Mouse (Mus musculus) midbrain, embryonic 13.5 days (tissue): Measurements from ENCODE around the gene Dis3l2. TPM values are rescaled to one million over a fixed set of nuclear protein-coding genes. Genes with fewer than 3 reads are reported as not detected.

Source experiments
- ATAC-seq: fragments of 200-750 bp; cut with Nextera tagmentation; 2 replicates; pipeline ENCODE4 v1.8.0; 2017; ENCODE audit warnings: mild to moderate bottlenecking, moderate TSS enrichment, moderate library complexity
- H3K27ac ChIP-seq: fragments of 300-500 bp; sonication (generic); 2 replicates; pipeline ENCODE4 v1.5.1; 2015; ENCODE audit warnings: inconsistent platforms, mild to moderate bottlenecking, moderate library complexity
- H3K27me3 ChIP-seq: fragments of 300-500 bp; sonication (generic); 2 replicates; pipeline ENCODE4 v1.6.1; 2015; ENCODE audit warnings: mild to moderate bottlenecking, inconsistent platforms
- H3K36me3 ChIP-seq: fragments of 300-500 bp; sonication (generic); 2 replicates; pipeline ENCODE4 v1.6.1; 2015; ENCODE audit warnings: mild to moderate bottlenecking, inconsistent platforms
- H3K4me1 ChIP-seq: fragments of 300-500 bp; sonication (generic); replicated peaks from 2 replicates; pipeline ENCODE4 v1.6.1; 2015; ENCODE audit warnings: inconsistent platforms
- H3K4me2 ChIP-seq: fragments of 300-500 bp; sonication (generic); replicated peaks from 2 replicates; pipeline ENCODE4 v1.6.1; 2015; ENCODE audit warnings: moderate library complexity, mild to moderate bottlenecking, inconsistent platforms
- H3K4me3 ChIP-seq: fragments of 300-500 bp; sonication (generic); replicated peaks from 2 replicates; pipeline ENCODE4 v1.5.1; 2015; ENCODE audit warnings: mild to moderate bottlenecking, inconsistent platforms
- H3K9ac ChIP-seq: fragments of 300-500 bp; sonication (generic); replicated peaks from 2 replicates; pipeline ENCODE4 v1.6.1; 2015; ENCODE audit warnings: mild to moderate bottlenecking, inconsistent platforms
- H3K9me3 ChIP-seq: fragments of 300-500 bp; sonication (generic); 2 replicates; pipeline ENCODE4 v1.6.1; 2016; ENCODE audit warnings: mild to moderate bottlenecking, inconsistent platforms
- WGBS: fragments of 180-500 bp; shearing (Covaris S2); methylation state at CpG from one replicate; pipeline ENCODE4 v1.1.7; 2015; 5-methylcytosine and 5-hydroxymethylcytosine counted together
- polyA plus RNA-seq: library from polyadenylated mRNA; unstranded; fragments of >200 nt; fragmentation: Nextera tagmentation; extraction: Ambion mirVana; gene quantifications from 2 replicates; pipeline ENCODE4 v1.2.1, GENCODE M21; 2015

The Dis3l2 gene
- polyA plus RNA-seq, 1 experiment from 2014 or later, result 43.2 TPM

DNA sequence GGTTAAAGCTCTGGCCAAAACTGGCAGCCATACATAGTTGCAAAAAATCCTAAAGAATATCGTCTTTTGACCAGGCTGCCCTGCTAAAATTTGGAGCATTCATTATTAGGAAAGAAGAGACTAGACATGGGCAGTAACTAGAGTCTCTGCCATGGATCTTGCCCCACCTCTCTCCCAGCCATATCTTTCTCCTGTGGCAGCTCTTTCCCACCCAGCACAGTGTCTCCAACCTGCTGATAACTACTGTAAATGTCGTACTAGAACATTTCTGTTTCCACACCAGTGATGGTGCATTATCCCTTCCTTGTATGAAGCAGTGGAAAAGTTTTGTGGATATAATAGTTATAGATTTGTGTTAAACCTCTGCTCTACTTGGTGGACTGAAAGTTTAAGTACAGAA lies 147.1 kb downstream of the Dis3l2 start:
- 94% methylated on average over 2 of the region's 2 CpGs for WGBS
- H3K36me3 ChIP-seq, result peaks cover 7% of the 10 kb centered on the region; the same call in 1 of the 2 replicates
- H3K9me3 ChIP-seq, result no peaks in the 10 kb centered on the region
- H3K27me3 ChIP-seq, result no peaks in the 10 kb centered on the region
- no peak for ATAC-seq
- H3K4me1 ChIP-seq, result no peaks in the 10 kb centered on the region
- H3K4me3 ChIP-seq, result no peak overlapping the region
- H3K27ac ChIP-seq, result no peak overlapping the region
- no peak overlapping the region for H3K4me2 ChIP-seq
- H3K9ac ChIP-seq, result no peak overlapping the region

- Histone ChIP-seq H3K36me3 (peaks cover 25% of the 10 kb centered on the region), H3K4me3 (no peak overlapping the region), H3K27ac (no peak overlapping the region), H3K9ac (no peak overlapping the region), H3K9me3 (no peaks in the 10 kb centered on the region), H3K4me2 (no peak overlapping the region), H3K4me1 (no peaks in the 10 kb centered on the region), H3K27me3 (no peaks in the 10 kb centered on the region)
- WGBS, result 76% methylated on average over 1 of the region's 1 CpGs
- ATAC-seq, result no peak
These were observed 155.3 kb downstream of the Dis3l2 start for GRCm38 (mm10) chr1:86858876-86859275.

DNA sequence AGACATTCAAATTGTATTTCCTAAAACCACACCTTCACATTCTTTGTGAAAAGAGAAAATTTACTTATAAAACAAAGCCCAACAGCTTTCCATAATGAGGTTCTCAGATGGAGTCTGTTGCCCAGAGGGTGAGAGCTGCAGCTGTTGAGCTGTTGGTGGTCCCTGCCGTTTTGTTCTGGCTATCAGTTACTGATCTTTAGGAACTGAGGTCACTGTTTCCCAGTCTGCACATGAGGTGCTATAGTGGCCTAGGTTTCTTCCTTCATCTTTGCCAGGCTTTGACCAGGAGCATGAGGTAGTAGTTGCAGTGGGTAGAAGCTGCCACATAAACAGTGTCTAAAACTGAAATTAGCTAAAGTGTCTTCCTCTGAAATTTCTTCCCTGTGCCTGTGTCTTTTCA lies 155.8 kb downstream of the Dis3l2 start:
- no peak overlapping the region for H3K9ac ChIP-seq
- H3K9me3 ChIP-seq, result no peaks in the 10 kb centered on the region
- H3K4me2 ChIP-seq, result no peak overlapping the region
- no peak for ATAC-seq
- H3K36me3 ChIP-seq, result peaks cover 23% of the 10 kb centered on the region
- no peaks in the 10 kb centered on the region for H3K27me3 ChIP-seq
- WGBS, result 53% methylated on average over 1 of the region's 1 CpGs
- no peaks in the 10 kb centered on the region for H3K4me1 ChIP-seq
- H3K27ac ChIP-seq, result no peak overlapping the region
- no peak overlapping the region for H3K4me3 ChIP-seq

- no peaks in the 10 kb centered on the region for H3K9me3 ChIP-seq
These were observed 170.1 kb downstream of the Dis3l2 start for GRCm38 (mm10) chr1:86873745-86874144.

GRCm38 (mm10) chr1:86878743-86879142 lies 175.1 kb downstream of the Dis3l2 start:
- Histone ChIP-seq H3K9ac (no peak overlapping the region), H3K4me1 (no peaks in the 10 kb centered on the region), H3K36me3 (peaks cover 13% of the 10 kb centered on the region), H3K27ac (no peak overlapping the region), H3K27me3 (no peaks in the 10 kb centered on the region), H3K4me3 (no peak overlapping the region), H3K9me3 (no peaks in the 10 kb centered on the region), H3K4me2 (no peak overlapping the region)
- no peak for ATAC-seq

More at GRCm38 (mm10) chr1:86873745-86874144, 170.1 kb downstream of the Dis3l2 start:
- Histone ChIP-seq H3K36me3 (peaks cover 10% of the 10 kb centered on the region), H3K4me3 (no peak overlapping the region), H3K27ac (no peak overlapping the region), H3K4me1 (no peaks in the 10 kb centered on the region), H3K9ac (no peak overlapping the region), H3K4me2 (no peak overlapping the region), H3K27me3 (no peaks in the 10 kb centered on the region)
- ATAC-seq, result no peak
- WGBS, result 91% methylated on average over 2 of the region's 2 CpGs

GRCm38 (mm10) chr1:86879547-86879946 lies 175.9 kb downstream of the Dis3l2 start:
- WGBS, result 92% methylated on average over 2 of the region's 2 CpGs
- H3K9me3 ChIP-seq, result no peaks in the 10 kb centered on the region
- no peak overlapping the region for H3K4me3 ChIP-seq
- H3K36me3 ChIP-seq, result peaks cover 13% of the 10 kb centered on the region
- no peak overlapping the region for H3K9ac ChIP-seq
- H3K4me1 ChIP-seq, result no peaks in the 10 kb centered on the region
- no peak for ATAC-seq
- H3K4me2 ChIP-seq, result no peak overlapping the region
- H3K27ac ChIP-seq, result no peak overlapping the region
- no peaks in the 10 kb centered on the region for H3K27me3 ChIP-seq

DNA sequence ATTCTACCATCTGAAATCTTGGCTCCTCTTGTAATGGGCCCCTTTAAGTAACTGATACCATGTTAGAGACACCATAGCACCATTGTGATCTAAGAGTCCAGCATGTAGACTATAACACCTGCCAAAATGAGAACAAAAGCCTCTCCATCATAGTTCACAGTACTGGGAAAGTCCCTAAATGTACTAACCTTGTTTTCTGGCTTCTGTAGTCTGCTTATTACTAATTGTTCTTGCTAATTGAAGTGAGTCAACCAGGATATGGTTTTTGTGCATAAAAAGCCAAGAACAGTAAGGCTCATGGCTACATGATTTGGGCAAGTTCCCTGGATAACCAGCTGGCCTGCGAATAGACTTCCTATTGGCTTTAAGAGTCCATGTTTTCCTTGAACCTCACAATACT lies 183.5 kb downstream of the Dis3l2 start:
- no peaks in the 10 kb centered on the region for H3K4me1 ChIP-seq
- no peaks in the 10 kb centered on the region for H3K9me3 ChIP-seq
- H3K4me3 ChIP-seq, result no peak overlapping the region
- H3K9ac ChIP-seq, result no peak overlapping the region
- ATAC-seq, result no peak
- WGBS, result 93% methylated on average over 1 of the region's 1 CpGs
- no peaks in the 10 kb centered on the region for H3K27me3 ChIP-seq
- H3K36me3 ChIP-seq, result no peaks in the 10 kb centered on the region
- no peak overlapping the region for H3K27ac ChIP-seq
- no peak overlapping the region for H3K4me2 ChIP-seq

DNA sequence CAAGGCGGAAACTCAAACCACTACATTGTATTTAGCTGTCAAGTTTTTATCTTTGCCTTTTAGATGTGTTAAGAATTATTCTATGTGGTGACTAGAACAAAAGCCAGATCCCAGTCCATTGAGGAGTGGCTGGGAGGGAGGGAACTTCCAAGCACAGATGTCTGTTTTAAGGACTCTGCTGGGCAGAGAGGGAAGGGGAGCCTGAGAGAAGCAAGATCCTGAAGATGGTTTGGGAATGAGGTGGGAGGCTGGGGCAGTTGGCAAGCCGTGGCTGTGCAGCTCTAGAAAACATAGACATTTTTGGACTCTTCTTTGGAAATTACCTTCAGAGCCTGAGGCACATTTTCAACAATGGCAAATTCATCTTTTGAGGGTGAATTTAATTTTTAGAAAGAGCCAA lies 208.9 kb downstream of the Dis3l2 start:
- ATAC-seq, result no peak
- 89% methylated on average over 2 of the region's 2 CpGs for WGBS

DNA sequence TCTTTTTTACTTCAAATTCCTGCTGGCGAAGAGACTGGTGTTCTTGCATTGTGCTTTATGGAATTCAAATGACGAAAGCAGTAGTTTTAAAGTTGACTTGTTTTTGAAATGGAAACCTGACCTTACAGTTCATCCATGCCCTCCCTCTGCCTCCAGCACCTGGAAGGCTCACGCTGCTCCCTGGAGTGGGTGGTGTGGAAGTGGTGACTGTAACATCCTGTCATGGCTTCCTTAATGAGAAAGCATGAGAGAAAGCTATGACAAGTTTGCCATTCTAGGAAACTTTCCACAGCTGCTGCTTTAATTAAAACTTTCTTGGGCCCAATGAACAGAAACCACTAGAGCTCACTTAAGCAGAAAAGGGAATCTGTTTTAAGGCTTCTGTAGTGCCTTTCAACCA lies 210.3 kb downstream of the Dis3l2 start:
- ATAC-seq, result no peak
- no peak overlapping the region for H3K4me2 ChIP-seq
- no peaks in the 10 kb centered on the region for H3K27me3 ChIP-seq
- 91% methylated on average over 3 of the region's 3 CpGs for WGBS
- no peak overlapping the region for H3K9ac ChIP-seq
- H3K9me3 ChIP-seq, result no peaks in the 10 kb centered on the region
- H3K4me1 ChIP-seq, result 0 out of 2 replicates have a peak, but pooled peaks cover 3% of the 10 kb centered on the region
- no peak overlapping the region for H3K4me3 ChIP-seq
- no peak overlapping the region for H3K27ac ChIP-seq
- H3K36me3 ChIP-seq, result no peaks in the 10 kb centered on the region

More for the DNA sequence above, 208.9 kb downstream of the Dis3l2 start:
- no peaks in the 10 kb centered on the region for H3K4me1 ChIP-seq
- no peak overlapping the region for H3K9ac ChIP-seq
- no peak overlapping the region for H3K27ac ChIP-seq
- H3K4me3 ChIP-seq, result no peak overlapping the region
- H3K9me3 ChIP-seq, result no peaks in the 10 kb centered on the region
- no peaks in the 10 kb centered on the region for H3K27me3 ChIP-seq
- no peak overlapping the region for H3K4me2 ChIP-seq
- H3K36me3 ChIP-seq, result no peaks in the 10 kb centered on the region

DNA sequence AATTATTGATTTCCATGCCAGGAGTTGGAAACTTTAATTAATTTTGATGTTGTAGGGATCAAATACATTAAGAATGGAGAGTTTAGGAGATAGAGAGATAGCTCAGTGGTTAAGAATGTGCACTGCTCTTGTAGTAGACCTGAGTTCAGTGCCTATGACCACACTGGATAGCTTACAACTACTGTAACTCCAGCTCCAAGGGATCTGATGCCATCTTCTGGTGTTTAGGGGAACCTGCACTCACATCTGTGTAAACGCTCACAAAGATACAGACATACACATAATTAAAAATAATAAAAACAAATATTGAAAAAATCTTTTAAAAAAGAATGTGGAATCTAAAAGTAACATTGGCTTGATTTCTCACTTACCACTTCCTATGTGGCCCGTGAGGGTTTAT lies 211.1 kb downstream of the Dis3l2 start:
- ATAC-seq, result no peak
- H3K27me3 ChIP-seq, result no peaks in the 10 kb centered on the region
- 94% methylated on average over 2 of the region's 2 CpGs for WGBS

DNA sequence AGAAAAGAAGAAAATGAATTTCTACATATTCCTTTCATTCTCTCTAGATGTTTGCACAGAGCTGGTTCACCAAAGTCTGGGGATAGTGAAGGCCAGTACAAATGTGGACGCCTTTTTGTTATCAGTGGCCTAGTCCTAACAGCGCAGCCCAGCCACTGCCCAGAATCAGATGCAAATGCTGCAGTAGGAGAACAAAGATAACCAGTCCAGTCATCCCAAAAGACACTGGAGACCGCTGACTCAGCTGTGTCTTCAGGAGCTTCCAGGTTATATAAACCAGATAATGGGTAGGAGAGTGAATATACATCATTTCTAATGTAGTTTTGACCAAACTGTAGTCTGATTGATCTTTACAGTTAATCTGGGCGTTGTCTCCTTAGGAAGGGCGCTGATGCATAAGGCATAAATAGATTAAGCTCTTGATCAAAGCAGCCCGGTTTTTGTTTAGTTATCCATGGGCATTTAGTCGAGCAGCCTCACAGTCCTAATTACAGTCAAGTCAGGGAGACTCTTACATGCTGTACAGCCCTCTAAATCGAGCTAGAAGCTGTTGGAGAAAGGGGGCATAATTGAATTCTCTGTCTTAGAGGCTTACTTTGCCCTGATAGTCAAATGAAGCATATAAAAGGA lies 212.9 kb downstream of the Dis3l2 start:
- Histone ChIP-seq H3K27ac (no peak overlapping the region), H3K4me2 (no peak overlapping the region), H3K4me1 (0 out of 2 replicates have a peak, but pooled peaks cover 3% of the 10 kb centered on the region), H3K9ac (no peak overlapping the region), H3K27me3 (no peaks in the 10 kb centered on the region), H3K4me3 (no peak overlapping the region), H3K36me3 (no peaks in the 10 kb centered on the region), H3K9me3 (no peaks in the 10 kb centered on the region)
- no peak for ATAC-seq
- 63% methylated on average over 8 of the region's 8 CpGs for WGBS

More for the DNA sequence above, 211.1 kb downstream of the Dis3l2 start:
- Histone ChIP-seq H3K9ac (no peak overlapping the region), H3K4me1 (0 out of 2 replicates have a peak, but pooled peaks cover 3% of the 10 kb centered on the region), H3K27ac (no peak overlapping the region), H3K9me3 (no peaks in the 10 kb centered on the region), H3K36me3 (no peaks in the 10 kb centered on the region), H3K4me3 (no peak overlapping the region), H3K4me2 (no peak overlapping the region)

DNA sequence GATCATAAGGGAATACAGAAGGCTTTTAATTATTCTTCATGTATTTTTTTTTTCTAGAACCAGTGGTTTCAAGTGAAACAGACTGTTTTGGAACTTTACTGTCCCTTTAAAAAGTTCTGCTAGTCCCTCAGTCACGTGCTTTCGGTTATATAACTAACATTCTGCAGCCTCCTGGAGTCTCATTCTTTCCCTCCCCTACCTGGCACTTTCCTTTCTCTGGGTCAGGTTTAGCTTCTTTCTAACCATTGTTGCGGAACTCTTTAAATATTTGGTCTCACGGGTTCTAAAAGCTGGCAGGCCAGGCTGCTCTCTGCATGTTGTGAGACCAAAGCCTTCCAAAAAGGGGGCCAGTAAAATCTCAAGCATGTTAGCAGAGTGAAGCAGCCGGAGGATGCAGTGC lies 222.2 kb downstream of the Dis3l2 start:
- Histone ChIP-seq H3K4me1 (no peaks in the 10 kb centered on the region), H3K27ac (no peak overlapping the region), H3K4me2 (no peak overlapping the region), H3K4me3 (no peak overlapping the region), H3K9ac (no peak overlapping the region), H3K36me3 (peaks cover 2% of the 10 kb centered on the region; the same call in 1 of the 2 replicates), H3K9me3 (no peaks in the 10 kb centered on the region), H3K27me3 (no peaks in the 10 kb centered on the region)
- 76% methylated on average over 5 of the region's 5 CpGs for WGBS
- no peak for ATAC-seq
